Mouse (Mus musculus) spleen, adult 2 months (tissue): Measurements from ENCODE around the gene Rps2. TPM values are rescaled to one million over a fixed set of nuclear protein-coding genes. Genes with fewer than 3 reads are reported as not detected.
A peak's percentile ranks its signal among the peaks of the same experiment; 100 is the strongest.

Experiments
- DNase-seq, 2 experiments: peaks; one replicate each; pipeline versions ENCODE4 v3.0.0 to v3.0.0-alpha.2; 2012 to 2021; ENCODE audit warnings: low spot score in 2 of 2, low read depth in 1 of 2
- H3K27ac ChIP-seq: fragments of 200-500 bp; 2 replicates; pipeline ENCODE4 v1.5.1; 2012; ENCODE audit warnings: low read length, inconsistent platforms; ENCODE audit not compliant: insufficient read depth
- H3K27me3 ChIP-seq: fragments of 200-500 bp; 2 replicates; pipeline ENCODE4 v1.6.1; 2012; ENCODE audit warnings: mild to moderate bottlenecking, moderate library complexity, low read length, inconsistent platforms; ENCODE audit not compliant: control insufficient read depth, insufficient read depth
- H3K36me3 ChIP-seq: fragments of 200-500 bp; 2 replicates; pipeline ENCODE4 v1.6.1; 2012; ENCODE audit warnings: mild to moderate bottlenecking, low read length, inconsistent platforms; ENCODE audit not compliant: control insufficient read depth, insufficient read depth
- H3K4me1 ChIP-seq: fragments of 200-500 bp; 2 replicates; pipeline ENCODE4 v1.6.1; 2011; ENCODE audit warnings: inconsistent platforms; ENCODE audit not compliant: control insufficient read depth, insufficient read depth, insufficient read length
- H3K4me3 ChIP-seq: fragments of 200-500 bp; 2 replicates; pipeline ENCODE4 v1.5.1; 2011; ENCODE audit warnings: mild to moderate bottlenecking, inconsistent platforms; ENCODE audit not compliant: insufficient read depth, insufficient read length; ENCODE audit errors: extremely low read depth
- CTCF ChIP-seq: fragments of 200-500 bp; IDR thresholded peaks from 2 replicates; pipeline ENCODE4 v1.5.1; 2011; ENCODE audit warnings: mild to moderate bottlenecking, inconsistent platforms; ENCODE audit not compliant: insufficient read depth, insufficient read length, insufficient replicate concordance; ENCODE audit errors: extremely low read depth
- POLR2A ChIP-seq: fragments of 200-500 bp; IDR thresholded peaks from 2 replicates; pipeline ENCODE4 v1.6.1; 2011; ENCODE audit warnings: low read depth, low read length, inconsistent platforms
- WGBS: fragments of 180-500 bp; shearing (Covaris S2); methylation state at CpG from one replicate; pipeline ENCODE4 v1.1.7; 2018; 5-methylcytosine and 5-hydroxymethylcytosine counted together
- polyA plus RNA-seq: library from polyadenylated mRNA; depleted of rRNA; stranded (reverse); fragments of >200 nt; gene quantifications from 2 replicates; pipeline ENCODE4 v1.2.3, GENCODE M21; 2012

Gene Rps2
- polyA plus RNA-seq, 1 experiment: 2,560 TPM

GRCm38 (mm10) chr17:24699473-24699872 lies 18.4 kb upstream of the Rps2 start:
- Histone ChIP-seq H3K27me3 (no peaks in the 10 kb centered on the region), H3K27ac (no peak overlapping the region), H3K4me1 (no peaks in the 10 kb centered on the region; the same call in none of the 2 replicates), H3K36me3 (peaks cover 21% of the 10 kb centered on the region), H3K4me3 (no peak overlapping the region)
- TF ChIP-seq POLR2A (no peak), CTCF (no peak)
- no peak for DNase-seq
- 89% methylated on average over 2 of the region's 2 CpGs for WGBS

- Histone ChIP-seq H3K4me1 (no peaks in the 10 kb centered on the region; the same call in 1 of the 2 replicates), H3K27ac (no peak overlapping the region), H3K27me3 (no peaks in the 10 kb centered on the region), H3K36me3 (peaks cover 23% of the 10 kb centered on the region), H3K4me3 (no peak overlapping the region)
- no peak for TF ChIP-seq CTCF
- no peak for TF ChIP-seq POLR2A
- WGBS: 93% methylated on average over 9 of the region's 9 CpGs
- no peak for DNase-seq
Observed at GRCm38 (mm10) chr17:24701251-24701650, 16.7 kb upstream of the Rps2 start.

- no peak overlapping the region for H3K27ac ChIP-seq
- WGBS: 94% methylated on average over 3 of the region's 3 CpGs
- no peak for TF ChIP-seq CTCF
- TF ChIP-seq POLR2A: no peak
- H3K36me3 ChIP-seq: peaks cover 23% of the 10 kb centered on the region
- DNase-seq: no peak
- no peak overlapping the region for H3K4me3 ChIP-seq
- H3K27me3 ChIP-seq: no peaks in the 10 kb centered on the region
- no peaks in the 10 kb centered on the region; the same call in 1 of the 2 replicates for H3K4me1 ChIP-seq
Observed at GRCm38 (mm10) chr17:24705821-24706220, 12.1 kb upstream of the Rps2 start.

GRCm38 (mm10) chr17:24706982-24707800 lies 10.7 kb upstream of the Rps2 start, which contains the start of gene Tbl3:
Tbl3 (minus strand) TSS chr17:24707660.
- TF ChIP-seq CTCF (no peak), POLR2A (peak; percentile 72)
- Histone ChIP-seq H3K27ac (peak within 1 kb of the TSS; percentile 66), H3K27me3 (no peaks in the 10 kb centered on the region), H3K4me1 (no peaks in the 10 kb centered on the region; the same call in 1 of the 2 replicates), H3K4me3 (peak within 1 kb of the TSS; percentile 84), H3K36me3 (peaks cover 11% of the 10 kb centered on the region)
- WGBS: 2% methylated on average over 32 of the region's 32 CpGs
- peak; percentile 79 to 89 for DNase-seq

- 2% methylated on average over 24 of the region's 24 CpGs for WGBS
- DNase-seq: no peak
- Histone ChIP-seq H3K4me1 (no peaks in the 10 kb centered on the region; the same call in 1 of the 2 replicates), H3K27ac (peak overlapping the region; percentile 55), H3K27me3 (no peaks in the 10 kb centered on the region), H3K4me3 (peak overlapping the region; percentile 84), H3K36me3 (peaks cover 7% of the 10 kb centered on the region; the same call in 1 of the 2 replicates)
- no peak for TF ChIP-seq POLR2A
- TF ChIP-seq CTCF: no peak
Observed at GRCm38 (mm10) chr17:24707801-24708425, 10.0 kb upstream of the Rps2 start.

GRCm38 (mm10) chr17:24708646-24709045 lies 9.3 kb upstream of the Rps2 start:
- Histone ChIP-seq H3K27me3 (no peaks in the 10 kb centered on the region), H3K27ac (no peak overlapping the region), H3K4me1 (no peaks in the 10 kb centered on the region; the same call in 1 of the 2 replicates), H3K4me3 (no peak overlapping the region), H3K36me3 (peaks cover 7% of the 10 kb centered on the region; the same call in 1 of the 2 replicates)
- peak in 1 of 2 experiments; percentile 35 for DNase-seq
- WGBS: 22% methylated on average over 2 of the region's 2 CpGs
- TF ChIP-seq CTCF: no peak

- no peak overlapping the region for H3K27ac ChIP-seq
- H3K36me3 ChIP-seq: peaks cover 2% of the 10 kb centered on the region; the same call in 1 of the 2 replicates
- H3K4me1 ChIP-seq: no peaks in the 10 kb centered on the region
- no peaks in the 10 kb centered on the region for H3K27me3 ChIP-seq
- WGBS: 96% methylated on average over 6 of the region's 6 CpGs
- no peak for TF ChIP-seq POLR2A
- no peak for TF ChIP-seq CTCF
- H3K4me3 ChIP-seq: no peak overlapping the region
- no peak for DNase-seq
Observed at GRCm38 (mm10) chr17:24715556-24715955, 2.4 kb upstream of the Rps2 start.
